Mouse (Mus musculus): ENCODE measurements around the gene Tbcc.

DNA sequence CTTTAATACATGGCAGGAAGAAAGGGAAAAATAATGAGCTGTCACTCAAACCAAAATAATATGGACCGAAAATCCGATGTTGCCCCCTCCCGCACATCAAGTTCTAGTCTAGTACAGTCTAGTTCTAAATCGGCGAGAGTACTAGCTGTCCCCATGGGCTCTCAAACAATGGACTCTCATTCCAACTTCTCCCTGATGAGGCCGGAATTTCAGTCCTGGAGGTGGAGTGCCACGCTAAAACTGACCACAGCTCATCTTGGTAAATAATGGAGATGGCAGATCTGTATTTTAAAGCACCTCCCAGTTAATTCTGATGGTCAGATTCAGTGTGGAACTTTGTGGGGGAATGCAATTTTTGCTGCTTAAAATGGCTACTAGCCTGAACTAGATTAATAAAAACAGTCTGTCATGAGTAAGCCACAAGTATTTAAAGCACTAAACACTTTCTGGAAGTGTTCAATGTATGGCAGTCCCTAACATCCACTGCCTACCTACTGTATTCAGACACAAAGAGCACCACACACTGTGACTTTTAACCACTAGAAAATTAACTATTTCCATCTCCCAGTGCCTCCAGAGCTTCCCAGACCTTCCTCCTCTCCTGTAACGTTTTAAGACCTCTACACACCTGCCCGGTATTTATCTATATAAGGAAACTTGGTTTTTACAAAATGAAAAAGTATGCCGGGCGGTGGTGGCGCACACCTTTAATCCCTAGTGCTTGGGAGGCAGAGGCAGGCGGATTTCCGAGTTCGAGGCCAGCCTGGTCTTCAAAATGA is 35.0 kb upstream of the Tbcc start:
- TF ChIP-seq CTCF (IDR thresholded peaks at IDR 0.05; ENCODE audit: low read depth, low read length), result no peak
- TF ChIP-seq GATA1 (IDR thresholded peaks at IDR 0.05; ENCODE audit: borderline replicate concordance, low read length), result no peak
- no peak for TF ChIP-seq TAL1 (conservative IDR thresholded peaks at IDR 0.05; ENCODE audit: low read depth, low read length)
- TF ChIP-seq POLR2AphosphoS5 (IDR thresholded peaks at IDR 0.05; ENCODE audit: insufficient replicate concordance, low read depth, low read length), result no peak
